Comparison of ENCODE assay signal across 8 mouse cellular contexts in the genomic region with DNA sequence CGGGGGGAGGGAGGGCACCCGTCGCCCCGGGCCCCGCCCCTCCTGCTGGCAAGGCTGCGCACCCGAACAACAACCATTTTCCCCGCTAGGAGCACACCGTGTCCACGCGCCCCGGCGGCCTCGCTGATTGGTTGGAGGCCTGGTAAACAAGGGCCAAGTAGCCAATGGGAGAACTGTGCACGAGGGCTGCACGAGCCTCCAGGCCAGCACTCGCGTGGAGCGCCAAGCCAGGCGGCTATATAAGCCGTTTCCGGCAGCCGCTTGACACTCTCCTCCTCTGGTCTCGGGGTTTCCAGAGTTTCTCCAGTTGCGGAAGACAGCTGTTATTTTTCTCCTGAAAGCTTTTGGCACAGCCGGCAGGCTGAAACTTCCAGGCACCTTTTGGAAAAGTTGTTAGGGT. TPM values are rescaled to one million over a fixed set of nuclear protein-coding genes. Genes with fewer than 3 reads are reported as not detected.
DNase-seq lines count a peak whose midpoint lies in the region; ATAC-seq lines count a peak whose summit lies in the region.

A gene (plus strand): TSS at position 264 of the 400 bp plus-strand sequence.

- DNase-seq in adipocyte (ENCODE audit: low spot score), result peak; percentile 100
- DNase-seq in embryo, embryonic 10 days (ENCODE audit: low spot score), result peak; percentile 100
- DNase-seq in gastrocnemius, postnatal 10 days, result peak; percentile 99
- peak; percentile 99 for DNase-seq in induced T-regulatory cell, adult 2 months (ENCODE audit: low read depth)
- peak; percentile 88 to 96 for DNase-seq in left cerebral cortex, adult 9 months (ENCODE audit: low spot score in 2 of 2)
- peak; percentile 99 for DNase-seq in right cerebral cortex, postnatal 14 days
- peak; percentile 100 for DNase-seq in urinary bladder, postnatal 36 days (ENCODE audit: low spot score in 2 of 2)

- peak; percentile 87 for ATAC-seq in megakaryocyte progenitor cell, adult 5-6 weeks (replicated peaks; ENCODE audit: poor library complexity)

RNA-seq across cellular contexts. Expression of the gene that starts here (rescaled TPM):
- total RNA-seq in gastrocnemius, postnatal 10 days (2021), result 100 to 1,000 TPM; 484 to 520 TPM
- 103 and 139 TPM in 2 replicates for total RNA-seq in megakaryocyte progenitor cell, adult 5-6 weeks (2015)
- 94.6 and 128 TPM in 2 replicates for total RNA-seq in megakaryocyte progenitor cell, adult 5-6 weeks (2017)

Comparison
In these comparisons a context has a peak if more than half of its experiments do, and no peak if none do; other contexts are left out.
1. Peak in every context shown above with its lines: DNase-seq and ATAC-seq.